Mouse (Mus musculus) Patski (cell line): ENCODE measurements at regions not wholly inside any gene's neighbourhood (a gene's known extent, or its start where the extent isn't known, plus 50 kb on each side); places are given as distances from the start of the nearest gene placed in this dataset.

Source experiments
- ATAC-seq: fragments of 100-300 bp; one replicate; pipeline ENCODE4 v1.8.0; 2021
- CTCF ChIA-PET: fragments of 350-600 bp; sonication (Branson Sonifier 250); formaldehyde crosslinking; loops from one replicate; lab custom pipeline; 2022; ENCODE audit warnings: inconsistent platforms; lab: Charles Lee
- POLR2A ChIA-PET: fragments of 350-600 bp; sonication (Branson Sonifier 250); formaldehyde crosslinking; loops from one replicate; lab custom pipeline; 2022; ENCODE audit warnings: antibody characterized with exemption, inconsistent platforms; lab: Charles Lee
- DNase-seq: peaks from one replicate; pipeline ENCODE4 v3.0.0-alpha.2; 2011; ENCODE audit warnings: low read depth, low spot score
- H3K27me3 ChIP-seq: fragments of 371-371 bp; one replicate; pipeline ENCODE4 v1.5.1; 2021
- CTCF ChIP-seq: fragments of 100-300 bp; IDR thresholded peaks from one replicate; pipeline ENCODE4 v1.5.1; 2021
- in situ Hi-C: fragments of 300-500 bp; cut with MboI; formaldehyde crosslinking; loops from 3 replicates; pipeline ENCODE4 v1.11.1; 2018; ENCODE audit warnings: low pct_unique_long_range_greater_than_20kb, mixed read lengths

GRCm38 (mm10) chr2:133138877-133139276 lies 193.2 kb upstream of the Fermt1 start:
- in situ Hi-C loops: no loop called here
- H3K27me3 ChIP-seq: peaks cover 7% of the 10 kb centered on the region
- ChIA-PET CTCF (no interaction called here), POLR2A (interaction anchor here (0.6 kb wide), 1 partner anchor 929 kb away, joined by 3 read pairs; no protein-coding TSS in a partner anchor)
- TF ChIP-seq CTCF: no peak
- no peak for ATAC-seq
- DNase-seq: no peak

- DNase-seq (no peak), ATAC-seq (no peak)
- CTCF ChIA-PET: no interaction called here
- POLR2A ChIA-PET: no interaction called here
- TF ChIP-seq CTCF: no peak
- no peaks in the 10 kb centered on the region for H3K27me3 ChIP-seq
- in situ Hi-C loops: no loop called here
Observed at GRCm38 (mm10) chr2:133141341-133142035, 195.8 kb upstream of the Fermt1 start.

GRCm38 (mm10) chr2:133152461-133152860 lies 206.8 kb upstream of the Fermt1 start:
- DNase-seq: no peak
- H3K27me3 ChIP-seq: no peaks in the 10 kb centered on the region
- TF ChIP-seq CTCF: no peak
- no peak for ATAC-seq
- in situ Hi-C loops: no loop called here
- ChIA-PET CTCF (no interaction called here), POLR2A (no interaction called here)

DNA sequence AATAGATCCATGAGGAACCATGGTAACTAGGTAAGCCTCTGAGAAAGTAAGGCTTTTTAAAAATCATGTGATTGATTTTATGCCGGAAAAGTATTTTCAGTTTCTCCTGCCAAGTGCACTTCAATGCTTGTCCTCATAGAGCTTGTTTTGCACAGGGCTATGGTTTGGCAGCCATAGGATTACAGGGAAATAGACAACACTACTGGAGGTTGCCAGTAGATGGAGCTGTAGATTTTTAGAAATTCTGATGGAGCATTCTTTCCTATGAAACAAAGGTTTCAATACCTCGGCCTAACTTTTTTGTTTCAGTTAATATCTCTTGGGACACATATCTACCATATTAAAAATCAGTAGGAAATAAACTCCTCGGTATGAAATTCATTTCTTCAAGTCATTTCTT lies 210.8 kb upstream of the Fermt1 start:
- no peak for DNase-seq
- TF ChIP-seq CTCF: peak; percentile 50
- no peaks in the 10 kb centered on the region for H3K27me3 ChIP-seq
- no peak for ATAC-seq
- ChIA-PET POLR2A (no interaction called here), CTCF (interaction anchor here (0.9 to 1.5 kb wide), 3 partner anchors 14 to 873 kb away, joined by 3 to 4 read pairs (median 3); no protein-coding TSS in a partner anchor)
- in situ Hi-C loops: no loop called here

DNA sequence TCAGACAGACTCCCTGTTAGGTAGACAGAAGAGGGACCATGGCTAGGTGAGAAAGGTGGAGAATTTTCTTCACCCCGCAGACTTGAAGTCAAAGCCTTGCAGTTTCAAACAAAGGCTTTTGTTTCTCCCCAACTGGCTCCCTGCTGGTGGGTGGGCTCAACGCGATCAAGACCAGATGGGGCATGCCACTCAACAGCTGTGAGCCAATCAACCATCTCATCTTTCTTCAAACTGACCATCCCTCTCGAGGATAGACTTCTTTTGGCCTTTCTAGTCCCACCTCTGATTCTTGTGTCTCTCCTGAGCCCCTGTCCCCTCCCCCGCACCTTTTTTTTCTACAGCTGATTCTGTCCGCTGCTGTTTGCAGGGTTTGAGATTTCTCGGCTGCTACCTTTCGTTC lies 212.5 kb upstream of the Fermt1 start:
- ChIA-PET POLR2A (no interaction called here), CTCF (interaction anchor here (0.8 kb wide), 1 partner anchor 79 kb away, joined by 3 read pairs; no protein-coding TSS in a partner anchor)
- no peak for TF ChIP-seq CTCF
- in situ Hi-C loops: no loop called here
- H3K27me3 ChIP-seq: no peaks in the 10 kb centered on the region
- no peak for ATAC-seq
- no peak for DNase-seq

DNA sequence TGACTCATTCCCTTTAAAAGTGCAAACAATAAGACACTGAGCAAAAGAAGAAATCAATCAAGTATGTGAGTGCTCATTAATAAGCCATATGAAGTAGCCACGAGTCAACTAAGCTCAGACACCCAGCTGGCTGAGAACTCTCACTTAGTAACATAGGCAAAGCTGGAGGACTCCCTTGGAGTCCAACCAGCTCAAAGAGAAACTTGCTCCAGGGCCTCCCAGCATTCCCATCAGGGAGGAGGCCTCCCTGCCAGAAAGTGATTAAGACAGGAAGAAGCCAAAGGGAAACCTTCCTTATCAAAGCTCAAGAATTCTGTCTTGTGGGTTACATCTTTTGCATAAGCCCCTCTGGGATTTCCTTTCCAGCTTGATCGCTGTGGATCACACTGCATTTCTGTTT lies 213.7 kb upstream of the Fermt1 start:
- ChIA-PET POLR2A (no interaction called here), CTCF (no interaction called here)
- in situ Hi-C loops: no loop called here
- TF ChIP-seq CTCF: no peak
- DNase-seq (no peak), ATAC-seq (no peak)
- H3K27me3 ChIP-seq: no peaks in the 10 kb centered on the region

- in situ Hi-C loops: no loop called here
- no peak for TF ChIP-seq CTCF
- peaks cover 8% of the 10 kb centered on the region for H3K27me3 ChIP-seq
- ATAC-seq (no peak), DNase-seq (no peak)
- ChIA-PET CTCF (no interaction called here), POLR2A (no interaction called here)
Observed at GRCm38 (mm10) chr2:133176411-133176810, 230.7 kb upstream of the Fermt1 start.

DNA sequence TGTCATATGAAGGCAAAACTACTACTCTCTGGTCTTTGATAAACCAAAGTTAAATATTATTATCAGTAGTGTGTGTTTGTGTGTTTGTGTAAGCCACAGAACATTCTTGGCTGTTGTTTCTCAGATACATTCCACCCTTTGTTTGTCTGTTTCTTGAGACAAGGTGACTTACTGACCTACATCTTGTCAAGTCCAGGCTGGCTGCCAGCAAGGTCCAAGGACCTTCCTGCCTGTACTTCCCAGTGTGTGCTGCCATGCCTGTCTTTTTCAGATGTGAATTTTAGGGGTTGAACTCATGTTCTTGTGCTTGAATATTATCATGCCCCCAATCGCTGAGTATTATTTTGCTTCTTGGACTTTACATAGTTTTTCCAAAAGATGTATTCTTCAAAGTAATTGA lies 235.5 kb upstream of the Fermt1 start:
- no peak for TF ChIP-seq CTCF
- ChIA-PET POLR2A (no interaction called here), CTCF (no interaction called here)
- in situ Hi-C loops: no loop called here
- no peaks in the 10 kb centered on the region for H3K27me3 ChIP-seq
- ATAC-seq: no peak
- no peak for DNase-seq

DNA sequence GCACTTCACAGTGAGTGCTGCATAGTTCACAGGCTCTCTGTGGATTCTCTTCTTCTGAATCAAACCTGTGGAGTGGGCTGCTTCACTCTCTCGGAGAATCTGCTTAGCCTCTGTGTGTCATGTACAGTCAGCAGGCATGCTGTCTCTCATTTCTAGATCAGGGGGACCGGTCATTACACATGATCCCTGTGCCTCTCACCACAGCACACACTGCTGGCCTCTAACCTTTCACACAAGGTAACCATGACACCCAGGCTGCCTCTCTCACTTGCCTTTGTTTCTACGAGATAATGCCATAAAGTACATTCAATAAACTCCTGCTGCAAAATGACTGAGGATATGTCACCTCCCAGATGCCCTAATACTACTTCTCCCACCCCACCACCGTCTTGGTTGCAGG lies 237.2 kb upstream of the Fermt1 start:
- DNase-seq: no peak
- ChIA-PET CTCF (interaction anchor here (1.0 kb wide), 1 partner anchor 9 kb away, joined by 3 read pairs; no protein-coding TSS in a partner anchor), POLR2A (no interaction called here)
- in situ Hi-C loops: no loop called here
- ATAC-seq: no peak
- H3K27me3 ChIP-seq: no peaks in the 10 kb centered on the region
- no peak for TF ChIP-seq CTCF

DNA sequence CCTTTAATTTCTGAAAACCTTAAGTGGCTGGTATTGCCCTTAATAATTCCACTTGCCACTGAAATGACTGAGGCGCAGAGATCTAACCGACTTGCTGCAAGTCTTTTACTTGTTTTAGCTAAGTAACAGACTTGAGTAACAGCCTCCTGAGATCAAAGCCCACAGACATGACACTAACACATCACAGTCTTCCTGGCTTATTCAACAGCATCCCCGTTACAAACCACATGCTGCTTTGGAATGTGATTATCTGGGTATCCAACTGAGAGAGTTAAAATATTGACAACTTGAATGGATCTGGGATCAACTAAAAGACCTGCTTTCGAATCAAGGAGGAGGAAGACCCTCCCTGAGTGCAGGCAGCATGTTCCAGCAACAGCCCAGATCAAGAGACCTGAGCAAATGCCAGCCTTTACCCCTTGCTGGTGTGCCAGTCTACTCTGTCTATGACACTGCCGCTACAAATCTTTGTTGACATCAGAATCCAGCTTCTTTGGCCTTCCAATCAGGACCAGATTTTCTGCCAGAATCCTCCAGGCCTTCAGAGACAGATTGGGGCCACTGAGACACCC lies 258.7 kb upstream of the Fermt1 start:
- ATAC-seq (no peak), DNase-seq (no peak)
- CTCF ChIA-PET: no interaction called here
- in situ Hi-C loops: no loop called here
- TF ChIP-seq CTCF: no peak
- H3K27me3 ChIP-seq: peaks cover 3% of the 10 kb centered on the region
- POLR2A ChIA-PET: no interaction called here

DNA sequence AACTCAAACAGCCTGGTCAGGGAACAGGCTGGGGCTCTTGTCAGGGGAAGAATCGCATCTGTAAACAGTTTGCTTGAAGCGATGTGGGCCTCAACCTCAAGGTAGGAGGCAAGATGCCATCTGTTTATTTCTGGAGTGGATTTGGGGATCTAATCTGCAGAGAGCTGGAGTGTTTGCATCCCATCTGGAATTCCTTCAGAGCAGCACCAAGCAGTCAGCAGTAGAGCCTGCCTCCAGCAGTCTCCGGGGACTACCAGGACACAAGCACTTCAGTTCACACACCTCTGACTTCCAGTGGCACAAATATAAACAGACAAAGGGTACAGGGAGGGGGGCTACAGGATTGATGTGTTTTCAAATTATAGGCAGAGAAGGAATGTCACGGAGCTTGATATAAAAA lies 262.8 kb upstream of the Fermt1 start:
- TF ChIP-seq CTCF: no peak
- peaks cover 3% of the 10 kb centered on the region for H3K27me3 ChIP-seq
- ChIA-PET CTCF (no interaction called here), POLR2A (no interaction called here)
- in situ Hi-C loops: no loop called here
- ATAC-seq: no peak
- no peak for DNase-seq
